Mouse (Mus musculus): Measurements from ENCODE around the gene 9530053A07Rik. TPM values are rescaled to one million over a fixed set of nuclear protein-coding genes. Genes with fewer than 3 reads are reported as not detected.
A peak's percentile ranks its signal among the peaks of the same experiment; 100 is the strongest.

The 9530053A07Rik gene
- polyA plus RNA-seq, 1 experiment from 2014 or later, result 0.11 TPM

GRCm38 (mm10) chr7:28180890-28181289 lies 51.6 kb downstream of the 9530053A07Rik start:
- no peaks in the 10 kb centered on the region for H3K27me3 ChIP-seq (ENCODE audit: control insufficient read depth, insufficient read depth, low read length)

GRCm38 (mm10) chr7:28181376-28181775 lies 52.1 kb downstream of the 9530053A07Rik start:
- ATAC-seq (replicated peaks; ENCODE audit: low FRiP score), result no peak
- H3K9ac ChIP-seq (ENCODE audit: low read length), result no peak overlapping the region
- WGBS, result 96% methylated on average over 12 of the region's 12 CpGs
- no peaks in the 10 kb centered on the region for H3K27me3 ChIP-seq (ENCODE audit: control insufficient read depth, insufficient read depth, low read length)
- no peak for DNase-seq (ENCODE audit: low spot score)
- H3K4me3 ChIP-seq (ENCODE audit: low read depth, low read length), result no peak overlapping the region
- H3K4me2 ChIP-seq (ENCODE audit: low read depth, low read length, severe bottlenecking), result no peak overlapping the region
- no peak overlapping the region for H3K27ac ChIP-seq (ENCODE audit: low read depth, low read length)
- peaks cover 35% of the 10 kb centered on the region for H3K36me3 ChIP-seq (ENCODE audit: control insufficient read depth, insufficient read depth, low read length)
- peaks cover 5% of the 10 kb centered on the region; the same call in 1 of the 2 replicates for H3K4me1 ChIP-seq (replicated peaks; ENCODE audit: control insufficient read depth, insufficient read depth, low read length)
- H3K9me3 ChIP-seq (ENCODE audit: control insufficient read depth, low read length), result no peaks in the 10 kb centered on the region

More at GRCm38 (mm10) chr7:28180890-28181289, 51.6 kb downstream of the 9530053A07Rik start:
- no peak for ATAC-seq (replicated peaks; ENCODE audit: low FRiP score)
- Histone ChIP-seq H3K4me3 (ENCODE audit: low read depth, low read length) (peak overlapping the region; percentile 96), H3K36me3 (ENCODE audit: control insufficient read depth, insufficient read depth, low read length) (peaks cover 33% of the 10 kb centered on the region), H3K9me3 (ENCODE audit: control insufficient read depth, low read length) (no peaks in the 10 kb centered on the region), H3K9ac (ENCODE audit: low read length) (peak overlapping the region; percentile 93), H3K27ac (ENCODE audit: low read depth, low read length) (peak overlapping the region; percentile 60), H3K4me1 (replicated peaks; ENCODE audit: control insufficient read depth, insufficient read depth, low read length) (peaks cover 5% of the 10 kb centered on the region; the same call in 1 of the 2 replicates), H3K4me2 (ENCODE audit: low read depth, low read length, severe bottlenecking) (peak overlapping the region; percentile 80)
- DNase-seq (ENCODE audit: low spot score), result no peak
- 82% methylated on average over 5 of the region's 5 CpGs for WGBS

DNA sequence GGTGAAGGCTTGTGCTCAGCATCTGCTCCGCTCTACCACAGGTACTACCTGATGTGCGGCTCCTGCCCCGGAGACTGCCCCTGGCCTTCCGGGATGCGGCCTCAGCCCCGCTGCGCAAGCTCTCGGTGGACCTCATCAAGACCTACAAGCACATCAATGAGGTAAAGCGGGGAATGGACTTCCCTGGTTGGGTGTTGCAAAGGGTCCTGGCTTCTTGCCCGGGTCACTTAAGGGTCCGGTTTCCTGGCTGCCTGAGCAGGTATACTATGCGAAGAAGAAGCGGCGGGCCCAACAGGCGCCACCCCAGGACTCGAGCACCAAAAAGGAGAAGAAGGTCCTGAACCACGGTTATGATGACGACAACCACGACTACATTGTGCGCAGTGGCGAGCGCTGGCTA lies 53.1 kb downstream of the 9530053A07Rik start:
- Histone ChIP-seq H3K4me2 (ENCODE audit: low read depth, low read length, severe bottlenecking) (no peak overlapping the region), H3K4me1 (replicated peaks; ENCODE audit: control insufficient read depth, insufficient read depth, low read length) (peaks cover 5% of the 10 kb centered on the region; the same call in 1 of the 2 replicates), H3K27me3 (ENCODE audit: control insufficient read depth, insufficient read depth, low read length) (no peaks in the 10 kb centered on the region), H3K4me3 (ENCODE audit: low read depth, low read length) (no peak overlapping the region), H3K36me3 (ENCODE audit: control insufficient read depth, insufficient read depth, low read length) (peaks cover 43% of the 10 kb centered on the region), H3K9ac (ENCODE audit: low read length) (no peak overlapping the region), H3K9me3 (ENCODE audit: control insufficient read depth, low read length) (no peaks in the 10 kb centered on the region), H3K27ac (ENCODE audit: low read depth, low read length) (no peak overlapping the region)
- WGBS, result 96% methylated on average over 22 of the region's 22 CpGs
- ATAC-seq (replicated peaks; ENCODE audit: low FRiP score), result no peak
- DNase-seq (ENCODE audit: low spot score), result no peak

- no peak overlapping the region for H3K27ac ChIP-seq (ENCODE audit: low read depth, low read length)
- no peak overlapping the region for H3K4me2 ChIP-seq (ENCODE audit: low read depth, low read length, severe bottlenecking)
- 92% methylated on average over 14 of the region's 14 CpGs for WGBS
- H3K27me3 ChIP-seq (ENCODE audit: control insufficient read depth, insufficient read depth, low read length), result no peaks in the 10 kb centered on the region
- peaks cover 1% of the 10 kb centered on the region; the same call in 1 of the 2 replicates for H3K4me1 ChIP-seq (replicated peaks; ENCODE audit: control insufficient read depth, insufficient read depth, low read length)
- H3K36me3 ChIP-seq (ENCODE audit: control insufficient read depth, insufficient read depth, low read length), result peaks cover 57% of the 10 kb centered on the region
- no peak for DNase-seq (ENCODE audit: low spot score)
- no peaks in the 10 kb centered on the region for H3K9me3 ChIP-seq (ENCODE audit: control insufficient read depth, low read length)
- ATAC-seq (replicated peaks; ENCODE audit: low FRiP score), result no peak
- H3K4me3 ChIP-seq (ENCODE audit: low read depth, low read length), result no peak overlapping the region
- no peak overlapping the region for H3K9ac ChIP-seq (ENCODE audit: low read length)
Measured at GRCm38 (mm10) chr7:28185884-28186283, 56.6 kb downstream of the 9530053A07Rik start.

GRCm38 (mm10) chr7:28186631-28187030 lies 57.4 kb downstream of the 9530053A07Rik start:
- H3K27me3 ChIP-seq (ENCODE audit: control insufficient read depth, insufficient read depth, low read length), result no peaks in the 10 kb centered on the region
- no peak for DNase-seq (ENCODE audit: low spot score)
- no peak overlapping the region for H3K4me2 ChIP-seq (ENCODE audit: low read depth, low read length, severe bottlenecking)
- H3K4me1 ChIP-seq (replicated peaks; ENCODE audit: control insufficient read depth, insufficient read depth, low read length), result no peaks in the 10 kb centered on the region
- no peak overlapping the region for H3K27ac ChIP-seq (ENCODE audit: low read depth, low read length)
- H3K4me3 ChIP-seq (ENCODE audit: low read depth, low read length), result no peak overlapping the region
- H3K36me3 ChIP-seq (ENCODE audit: control insufficient read depth, insufficient read depth, low read length), result peaks cover 63% of the 10 kb centered on the region
- ATAC-seq (replicated peaks; ENCODE audit: low FRiP score), result no peak
- H3K9ac ChIP-seq (ENCODE audit: low read length), result no peak overlapping the region; the same call in 1 of the 2 replicates
- WGBS, result 97% methylated on average over 8 of the region's 8 CpGs
- H3K9me3 ChIP-seq (ENCODE audit: control insufficient read depth, low read length), result no peaks in the 10 kb centered on the region

- no peak overlapping the region for H3K27ac ChIP-seq (ENCODE audit: low read depth, low read length)
- 95% methylated on average over 3 of the region's 3 CpGs for WGBS
- no peak overlapping the region for H3K4me2 ChIP-seq (ENCODE audit: low read depth, low read length, severe bottlenecking)
- H3K9ac ChIP-seq (ENCODE audit: low read length), result no peak overlapping the region
- no peak overlapping the region for H3K4me3 ChIP-seq (ENCODE audit: low read depth, low read length)
- no peak for DNase-seq (ENCODE audit: low spot score)
- no peaks in the 10 kb centered on the region for H3K27me3 ChIP-seq (ENCODE audit: control insufficient read depth, insufficient read depth, low read length)
- no peaks in the 10 kb centered on the region for H3K9me3 ChIP-seq (ENCODE audit: control insufficient read depth, low read length)
- ATAC-seq (replicated peaks; ENCODE audit: low FRiP score), result no peak
- H3K4me1 ChIP-seq (replicated peaks; ENCODE audit: control insufficient read depth, insufficient read depth, low read length), result no peaks in the 10 kb centered on the region
- peaks cover 27% of the 10 kb centered on the region for H3K36me3 ChIP-seq (ENCODE audit: control insufficient read depth, insufficient read depth, low read length)
Measured at GRCm38 (mm10) chr7:28191489-28191888, 62.2 kb downstream of the 9530053A07Rik start.

DNA sequence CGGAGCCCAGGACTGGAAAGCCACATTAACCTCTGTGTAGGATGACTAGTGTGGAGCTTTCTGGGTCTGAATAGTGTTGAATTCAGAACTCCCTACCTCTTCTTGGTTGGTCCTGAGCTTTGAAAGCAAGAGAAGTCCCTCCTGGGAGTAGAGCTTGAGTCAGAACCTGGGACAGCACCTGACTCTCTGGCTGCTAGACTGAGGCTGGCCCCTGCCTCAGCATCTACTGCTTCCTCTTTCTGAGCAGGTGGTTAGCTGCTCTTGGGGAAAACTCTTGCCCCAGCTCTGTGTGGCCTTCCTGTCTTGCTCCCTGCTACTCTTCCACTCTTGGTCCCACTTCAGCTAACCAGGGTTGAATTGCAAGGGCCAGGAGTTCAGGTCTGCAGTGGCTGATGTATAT lies 62.6 kb downstream of the 9530053A07Rik start:
- Histone ChIP-seq H3K27me3 (ENCODE audit: control insufficient read depth, insufficient read depth, low read length) (no peaks in the 10 kb centered on the region), H3K4me3 (ENCODE audit: low read depth, low read length) (no peak overlapping the region), H3K36me3 (ENCODE audit: control insufficient read depth, insufficient read depth, low read length) (peaks cover 23% of the 10 kb centered on the region), H3K9me3 (ENCODE audit: control insufficient read depth, low read length) (no peaks in the 10 kb centered on the region), H3K27ac (ENCODE audit: low read depth, low read length) (no peak overlapping the region), H3K4me2 (ENCODE audit: low read depth, low read length, severe bottlenecking) (no peak overlapping the region), H3K9ac (ENCODE audit: low read length) (no peak overlapping the region), H3K4me1 (replicated peaks; ENCODE audit: control insufficient read depth, insufficient read depth, low read length) (no peaks in the 10 kb centered on the region)
- 100% methylated on average over 1 of the region's 1 CpGs for WGBS
- ATAC-seq (replicated peaks; ENCODE audit: low FRiP score) (no peak), DNase-seq (ENCODE audit: low spot score) (no peak)

DNA sequence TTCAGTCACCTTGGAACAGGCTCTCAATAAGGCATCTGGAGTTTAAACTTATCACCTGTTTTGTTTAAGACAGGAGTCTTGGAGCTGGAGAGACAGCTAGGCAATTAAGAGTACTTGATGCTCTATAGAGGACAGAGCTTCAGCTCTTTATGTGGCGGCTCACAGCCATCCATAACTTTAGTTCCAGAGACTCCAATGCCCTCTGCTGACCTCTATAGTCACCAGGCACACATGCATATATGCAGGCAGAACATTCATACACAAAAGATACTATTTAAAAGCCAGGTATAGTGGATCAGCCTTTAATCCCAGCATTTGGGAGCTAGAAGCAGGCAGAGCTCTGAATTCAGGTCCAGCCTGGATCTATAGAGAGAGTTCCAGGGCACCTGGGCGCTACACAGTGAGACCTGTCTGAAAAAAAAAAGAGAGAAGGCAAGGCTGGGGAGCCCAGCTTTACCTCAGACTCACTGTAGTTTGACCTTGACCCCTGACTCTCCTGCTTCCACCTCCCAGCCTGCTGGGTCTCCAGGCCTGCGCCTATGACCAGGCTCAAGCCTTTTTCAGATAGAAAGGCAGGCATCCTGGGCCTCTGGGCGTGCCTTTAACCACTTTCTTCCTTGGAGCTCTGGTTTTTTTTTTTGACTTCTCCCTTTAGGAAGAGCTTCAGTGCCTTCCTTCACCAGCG lies 66.3 kb downstream of the 9530053A07Rik start:
- 90% methylated on average over 5 of the region's 5 CpGs for WGBS

GRCm38 (mm10) chr7:28196528-28196927 lies 67.3 kb downstream of the 9530053A07Rik start:
- ATAC-seq (replicated peaks; ENCODE audit: low FRiP score), result no peak
- H3K4me3 ChIP-seq (ENCODE audit: low read depth, low read length), result no peak overlapping the region

More for the DNA sequence above, 66.3 kb downstream of the 9530053A07Rik start:
- Histone ChIP-seq H3K4me2 (ENCODE audit: low read depth, low read length, severe bottlenecking) (no peak overlapping the region), H3K4me3 (ENCODE audit: low read depth, low read length) (no peak overlapping the region), H3K27ac (ENCODE audit: low read depth, low read length) (no peak overlapping the region), H3K9ac (ENCODE audit: low read length) (no peak overlapping the region), H3K27me3 (ENCODE audit: control insufficient read depth, insufficient read depth, low read length) (no peaks in the 10 kb centered on the region), H3K4me1 (replicated peaks; ENCODE audit: control insufficient read depth, insufficient read depth, low read length) (no peaks in the 10 kb centered on the region), H3K36me3 (ENCODE audit: control insufficient read depth, insufficient read depth, low read length) (peaks cover 5% of the 10 kb centered on the region), H3K9me3 (ENCODE audit: control insufficient read depth, low read length) (no peaks in the 10 kb centered on the region)
- no peak for ATAC-seq (replicated peaks; ENCODE audit: low FRiP score)
- no peak for DNase-seq (ENCODE audit: low spot score)

More at GRCm38 (mm10) chr7:28196528-28196927, 67.3 kb downstream of the 9530053A07Rik start:
- Histone ChIP-seq H3K9ac (ENCODE audit: low read length) (no peak overlapping the region), H3K4me2 (ENCODE audit: low read depth, low read length, severe bottlenecking) (no peak overlapping the region), H3K4me1 (replicated peaks; ENCODE audit: control insufficient read depth, insufficient read depth, low read length) (no peaks in the 10 kb centered on the region), H3K27me3 (ENCODE audit: control insufficient read depth, insufficient read depth, low read length) (no peaks in the 10 kb centered on the region), H3K36me3 (ENCODE audit: control insufficient read depth, insufficient read depth, low read length) (peaks cover under 1% of the 10 kb centered on the region), H3K27ac (ENCODE audit: low read depth, low read length) (no peak overlapping the region), H3K9me3 (ENCODE audit: control insufficient read depth, low read length) (no peaks in the 10 kb centered on the region)
- no peak for DNase-seq (ENCODE audit: low spot score)
- 87% methylated on average over 14 of the region's 14 CpGs for WGBS

All from forebrain, embryonic 11.5 days (tissue).